Mouse (Mus musculus): Measurements from ENCODE around the gene Hoxb3. TPM values are rescaled to one million over a fixed set of nuclear protein-coding genes. Genes with fewer than 3 reads are reported as not detected.

Gene Hoxb3
- polyA plus RNA-seq, 1 experiment from 2014 or later = 1.3 TPM

- DNase-seq (ENCODE audit: low spot score) (no peak), ATAC-seq (replicated peaks; ENCODE audit: low FRiP score) (no peak)
- H3K4me2 ChIP-seq = 0 out of 2 replicates have a peak overlapping the region, but pooled peaks have one; percentile 7
- no peak overlapping the region; the same call in 1 of the 2 replicates for H3K4me3 ChIP-seq (ENCODE audit: low read depth, low read length)
- no peak overlapping the region for H3K27ac ChIP-seq (ENCODE audit: low read depth, low read length)
- no peaks in the 10 kb centered on the region for H3K9me3 ChIP-seq (ENCODE audit: control insufficient read depth, low read length)
- H3K4me1 ChIP-seq (replicated peaks; ENCODE audit: control insufficient read depth, insufficient read depth, low read length) = 0 out of 2 replicates have a peak, but pooled peaks cover 3% of the 10 kb centered on the region
- H3K9ac ChIP-seq (ENCODE audit: low read depth, low read length) = no peak overlapping the region
- H3K27me3 ChIP-seq (replicated peaks; ENCODE audit: control insufficient read depth, insufficient read depth, low read length) = peaks cover 100% of the 10 kb centered on the region
- no peaks in the 10 kb centered on the region for H3K36me3 ChIP-seq (ENCODE audit: control insufficient read depth, insufficient read depth, low read length)
- 1% methylated on average over 21 of the region's 22 CpGs for WGBS
Observed at GRCm38 (mm10) chr11:96293302-96293921, 29.7 kb upstream of the Hoxb3 start.

GRCm38 (mm10) chr11:96294245-96295091 is 28.7 kb upstream of the Hoxb3 start:
- Histone ChIP-seq H3K36me3 (ENCODE audit: control insufficient read depth, insufficient read depth, low read length) (no peaks in the 10 kb centered on the region), H3K27me3 (replicated peaks; ENCODE audit: control insufficient read depth, insufficient read depth, low read length) (peaks cover 100% of the 10 kb centered on the region), H3K4me2 (peak overlapping the region; percentile 39), H3K27ac (ENCODE audit: low read depth, low read length) (no peak overlapping the region), H3K4me3 (ENCODE audit: low read depth, low read length) (peak overlapping the region; percentile 23; the same call in 1 of the 2 replicates), H3K4me1 (replicated peaks; ENCODE audit: control insufficient read depth, insufficient read depth, low read length) (0 out of 2 replicates have a peak, but pooled peaks cover 7% of the 10 kb centered on the region), H3K9me3 (ENCODE audit: control insufficient read depth, low read length) (no peaks in the 10 kb centered on the region), H3K9ac (ENCODE audit: low read depth, low read length) (no peak overlapping the region)
- WGBS = under 1% methylated on average over 32 of the region's 32 CpGs
- no peak for ATAC-seq (replicated peaks; ENCODE audit: low FRiP score)
- DNase-seq (ENCODE audit: low spot score) = no peak

DNA sequence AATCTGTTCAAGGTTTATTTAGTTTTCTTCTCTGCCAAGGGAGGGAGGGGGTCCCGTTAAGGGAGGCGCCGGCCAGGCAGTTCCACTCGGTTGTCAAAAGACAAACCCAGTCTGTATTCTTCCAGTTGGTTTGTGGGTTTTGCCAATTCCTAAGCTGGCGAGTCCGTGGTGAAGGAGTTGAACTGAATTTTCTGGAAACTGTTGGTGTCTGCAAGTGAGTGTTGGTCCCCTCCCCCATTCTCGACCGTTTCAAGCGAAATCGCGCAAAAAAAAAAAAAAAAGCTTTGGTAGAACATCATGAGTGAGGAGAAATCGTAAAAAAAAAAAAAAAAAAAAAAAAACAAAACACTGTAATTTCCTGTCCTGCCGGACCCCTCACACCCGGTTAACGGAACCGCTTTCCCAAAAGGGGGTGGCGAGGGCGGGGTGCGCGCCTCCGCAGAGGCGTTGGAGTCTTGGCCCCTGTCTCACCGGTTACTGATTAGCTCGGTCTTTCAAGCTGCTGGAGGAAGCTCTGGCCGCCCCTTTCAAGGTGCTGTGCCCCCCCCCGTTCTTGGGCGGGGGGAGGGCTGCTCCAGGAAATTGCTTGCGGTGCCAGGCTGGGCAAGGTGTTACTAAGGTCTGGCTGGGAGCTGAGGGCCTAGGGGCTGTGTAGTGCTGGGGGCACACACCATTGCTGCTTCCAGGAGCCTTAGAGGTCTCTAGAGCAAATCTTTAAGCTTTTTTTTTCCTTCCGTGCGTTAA is 27.9 kb upstream of the Hoxb3 start:
- ATAC-seq (replicated peaks; ENCODE audit: low FRiP score) (no peak), DNase-seq (ENCODE audit: low spot score) (no peak)
- peaks cover 100% of the 10 kb centered on the region for H3K27me3 ChIP-seq (replicated peaks; ENCODE audit: control insufficient read depth, insufficient read depth, low read length)
- H3K4me1 ChIP-seq (replicated peaks; ENCODE audit: control insufficient read depth, insufficient read depth, low read length) = 0 out of 2 replicates have a peak, but pooled peaks cover 7% of the 10 kb centered on the region
- H3K9me3 ChIP-seq (ENCODE audit: control insufficient read depth, low read length) = no peaks in the 10 kb centered on the region
- no peak overlapping the region for H3K27ac ChIP-seq (ENCODE audit: low read depth, low read length)
- peak overlapping the region; percentile 23; the same call in 1 of the 2 replicates for H3K4me3 ChIP-seq (ENCODE audit: low read depth, low read length)
- no peak overlapping the region for H3K9ac ChIP-seq (ENCODE audit: low read depth, low read length)
- H3K36me3 ChIP-seq (ENCODE audit: control insufficient read depth, insufficient read depth, low read length) = no peaks in the 10 kb centered on the region
- H3K4me2 ChIP-seq = peak overlapping the region; percentile 39
- under 1% methylated on average over 30 of the region's 30 CpGs for WGBS

DNA sequence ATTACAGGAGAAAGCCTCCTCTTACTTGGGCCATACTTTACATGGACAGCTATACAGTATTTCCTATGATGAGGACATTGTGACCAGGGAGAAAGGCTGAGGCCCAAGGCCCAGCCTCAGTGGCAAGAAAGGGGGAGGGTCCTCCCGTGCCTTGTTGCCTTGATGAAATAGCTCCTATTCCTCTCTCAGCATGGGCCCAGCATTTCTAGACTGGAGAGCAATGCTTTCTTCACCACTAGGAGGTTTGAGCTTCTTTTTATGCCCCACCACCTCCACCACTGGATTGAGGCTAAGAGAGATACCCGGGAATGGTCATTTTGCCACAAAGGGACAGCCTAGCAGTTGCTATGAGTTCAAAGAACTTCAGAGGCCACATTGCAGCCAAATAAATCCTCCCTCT is 26.1 kb upstream of the Hoxb3 start:
- no peak for ATAC-seq (replicated peaks; ENCODE audit: low FRiP score)

DNA sequence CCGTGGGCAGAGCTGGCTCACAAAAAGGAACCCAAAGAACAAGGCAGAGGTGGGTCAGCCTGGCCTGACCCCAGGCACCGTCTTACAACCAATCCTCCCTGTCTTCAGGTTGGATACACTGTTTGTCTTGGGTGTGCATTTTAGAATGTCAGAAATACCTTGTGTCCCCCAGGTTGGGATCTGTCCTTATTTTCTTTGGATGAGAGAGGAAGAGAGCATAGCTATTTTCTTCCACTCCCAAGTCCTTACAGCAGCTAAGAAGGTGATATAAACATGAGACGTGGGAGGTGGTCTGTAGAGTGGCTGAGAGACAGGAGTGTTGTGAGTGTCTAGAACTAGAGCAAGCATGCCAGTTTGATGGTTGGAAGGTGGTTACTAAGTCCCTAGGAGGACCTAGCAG is 25.7 kb upstream of the Hoxb3 start:
- DNase-seq (ENCODE audit: low spot score) = no peak
- WGBS = 24% methylated on average over 3 of the region's 3 CpGs
- Histone ChIP-seq H3K27me3 (replicated peaks; ENCODE audit: control insufficient read depth, insufficient read depth, low read length) (peaks cover 100% of the 10 kb centered on the region), H3K4me2 (no peak overlapping the region), H3K36me3 (ENCODE audit: control insufficient read depth, insufficient read depth, low read length) (no peaks in the 10 kb centered on the region), H3K9me3 (ENCODE audit: control insufficient read depth, low read length) (no peaks in the 10 kb centered on the region), H3K9ac (ENCODE audit: low read depth, low read length) (no peak overlapping the region), H3K4me1 (replicated peaks; ENCODE audit: control insufficient read depth, insufficient read depth, low read length) (0 out of 2 replicates have a peak, but pooled peaks cover 9% of the 10 kb centered on the region), H3K27ac (ENCODE audit: low read depth, low read length) (no peak overlapping the region), H3K4me3 (ENCODE audit: low read depth, low read length) (no peak overlapping the region)
- ATAC-seq (replicated peaks; ENCODE audit: low FRiP score) = no peak

More for the DNA sequence above, 26.1 kb upstream of the Hoxb3 start:
- no peak overlapping the region for H3K4me3 ChIP-seq (ENCODE audit: low read depth, low read length)
- WGBS = 19% methylated on average over 2 of the region's 2 CpGs
- no peaks in the 10 kb centered on the region for H3K9me3 ChIP-seq (ENCODE audit: control insufficient read depth, low read length)
- 0 out of 2 replicates have a peak, but pooled peaks cover 9% of the 10 kb centered on the region for H3K4me1 ChIP-seq (replicated peaks; ENCODE audit: control insufficient read depth, insufficient read depth, low read length)
- H3K9ac ChIP-seq (ENCODE audit: low read depth, low read length) = no peak overlapping the region
- no peak overlapping the region for H3K27ac ChIP-seq (ENCODE audit: low read depth, low read length)
- no peaks in the 10 kb centered on the region for H3K36me3 ChIP-seq (ENCODE audit: control insufficient read depth, insufficient read depth, low read length)
- DNase-seq (ENCODE audit: low spot score) = no peak
- H3K4me2 ChIP-seq = no peak overlapping the region
- H3K27me3 ChIP-seq (replicated peaks; ENCODE audit: control insufficient read depth, insufficient read depth, low read length) = peaks cover 100% of the 10 kb centered on the region

DNA sequence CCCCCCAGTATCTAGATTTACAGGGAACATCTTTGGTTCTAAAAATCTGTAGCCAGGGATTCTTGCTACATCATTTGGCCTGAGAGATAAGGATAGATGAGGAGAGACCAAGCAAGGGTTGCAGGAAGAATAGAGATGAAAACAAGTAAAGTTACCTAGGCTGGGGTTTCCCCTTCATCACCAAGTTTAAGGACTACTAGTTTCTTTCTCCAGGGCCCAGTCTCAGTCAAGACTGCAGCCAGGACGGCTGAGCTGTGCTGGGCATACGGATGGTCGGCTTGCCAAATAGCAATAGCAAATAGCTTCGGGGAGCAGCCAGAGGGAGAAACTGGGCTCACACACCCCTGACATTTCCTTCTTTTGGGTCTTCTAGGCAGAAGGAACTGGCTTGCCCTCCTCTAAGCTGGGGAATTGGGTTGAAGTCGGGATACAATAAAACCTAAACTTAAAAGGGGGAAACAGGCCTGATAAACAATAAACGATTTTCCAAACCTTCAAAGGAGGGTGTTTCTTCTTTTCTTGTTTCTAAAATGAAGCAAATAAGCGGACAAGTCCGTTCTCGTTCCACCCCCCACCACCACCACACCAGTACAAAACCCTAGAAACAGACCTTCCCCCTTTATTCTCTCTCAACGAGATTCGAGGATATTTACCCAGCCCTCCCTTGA is 25.0 kb upstream of the Hoxb3 start:
- Histone ChIP-seq H3K9ac (ENCODE audit: low read depth, low read length) (no peak overlapping the region), H3K4me3 (ENCODE audit: low read depth, low read length) (no peak overlapping the region), H3K36me3 (ENCODE audit: control insufficient read depth, insufficient read depth, low read length) (no peaks in the 10 kb centered on the region), H3K4me2 (no peak overlapping the region), H3K27ac (ENCODE audit: low read depth, low read length) (no peak overlapping the region), H3K9me3 (ENCODE audit: control insufficient read depth, low read length) (no peaks in the 10 kb centered on the region), H3K27me3 (replicated peaks; ENCODE audit: control insufficient read depth, insufficient read depth, low read length) (peaks cover 100% of the 10 kb centered on the region), H3K4me1 (replicated peaks; ENCODE audit: control insufficient read depth, insufficient read depth, low read length) (0 out of 2 replicates have a peak, but pooled peaks cover 9% of the 10 kb centered on the region)
- ATAC-seq (replicated peaks; ENCODE audit: low FRiP score) = no peak
- WGBS = 12% methylated on average over 11 of the region's 11 CpGs
- no peak for DNase-seq (ENCODE audit: low spot score)

GRCm38 (mm10) chr11:96298895-96299667 is 24.0 kb upstream of the Hoxb3 start:
- Histone ChIP-seq H3K27me3 (replicated peaks; ENCODE audit: control insufficient read depth, insufficient read depth, low read length) (peaks cover 100% of the 10 kb centered on the region), H3K4me3 (ENCODE audit: low read depth, low read length) (peak overlapping the region; percentile 44), H3K9me3 (ENCODE audit: control insufficient read depth, low read length) (no peaks in the 10 kb centered on the region), H3K4me2 (peak overlapping the region; percentile 61), H3K27ac (ENCODE audit: low read depth, low read length) (no peak overlapping the region; the same call in 1 of the 2 replicates), H3K9ac (ENCODE audit: low read depth, low read length) (no peak overlapping the region), H3K36me3 (ENCODE audit: control insufficient read depth, insufficient read depth, low read length) (no peaks in the 10 kb centered on the region), H3K4me1 (replicated peaks; ENCODE audit: control insufficient read depth, insufficient read depth, low read length) (0 out of 2 replicates have a peak, but pooled peaks cover 9% of the 10 kb centered on the region)
- under 1% methylated on average over 61 of the region's 66 CpGs for WGBS
- DNase-seq (ENCODE audit: low spot score) (no peak), ATAC-seq (replicated peaks; ENCODE audit: low FRiP score) (no peak)
